Mouse (Mus musculus) G1E (cell line): ENCODE results near the gene Amhr2.

Experiments used
- CTCF ChIP-seq: IDR thresholded peaks from 2 replicates; pipeline ENCODE4 v1.5.1; 2012; ENCODE audit warnings: low read depth, low read length, inconsistent platforms, mixed read lengths
- GATA1 ChIP-seq: IDR thresholded peaks from 2 replicates; pipeline ENCODE4 v1.6.1; 2012; ENCODE audit warnings: borderline replicate concordance, low read length, inconsistent platforms, mixed read lengths
- TAL1 ChIP-seq: conservative IDR thresholded peaks from 2 replicates; pipeline ENCODE4 v1.6.1; 2012; ENCODE audit warnings: low read depth, low read length, inconsistent platforms, mixed read lengths

- no peak for TF ChIP-seq CTCF
- no peak for TF ChIP-seq TAL1
- TF ChIP-seq GATA1 = no peak
Measured at GRCm38 (mm10) chr15:102501084-102501814, 56.1 kb downstream of the Amhr2 start.
